Mouse (Mus musculus): ENCODE data around the gene Nktr.

DNA sequence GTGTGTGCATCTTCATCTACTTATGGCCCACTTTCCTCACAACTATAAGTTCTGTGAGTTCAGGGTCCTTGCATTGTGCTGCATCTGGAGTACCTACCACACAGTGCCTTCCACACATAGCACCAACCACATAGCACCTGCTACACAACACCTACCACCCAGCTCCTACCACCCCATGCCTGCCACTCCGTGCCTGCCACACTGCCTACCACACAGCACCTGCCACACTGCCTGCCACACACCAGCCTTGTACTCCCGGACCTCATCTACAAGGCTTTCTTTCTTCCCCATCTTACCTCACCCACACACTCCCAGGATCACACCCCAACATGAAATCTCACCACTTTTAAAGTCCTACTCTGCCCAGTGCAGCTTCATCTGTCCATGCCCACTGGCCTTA lies 67.4 kb downstream of the Nktr start:
- no peak for TF ChIP-seq POLR2AphosphoS5 (IDR thresholded peaks at IDR 0.05; ENCODE audit: borderline replicate concordance, low read depth, low read length)
- TF ChIP-seq E2F4 (IDR thresholded peaks at IDR 0.05; ENCODE audit: borderline replicate concordance, low read depth, low read length): no peak
- TF ChIP-seq JUND (IDR thresholded peaks at IDR 0.05; ENCODE audit: low read depth, low read length): no peak
- no peak for TF ChIP-seq MAZ (IDR thresholded peaks at IDR 0.05; ENCODE audit: low read depth, low read length)
- no peak for TF ChIP-seq ZC3H11A (IDR thresholded peaks at IDR 0.05; ENCODE audit: low read depth, low read length)
- TF ChIP-seq CTCF (IDR thresholded peaks at IDR 0.05 in 2 of 3, conservative IDR thresholded peaks at IDR 0.05 in 1 of 3; ENCODE audit: control insufficient read depth in 1 of 3, insufficient read depth in 1 of 3, low read depth in 2 of 3, low read length in 3 of 3, poor library complexity in 1 of 3, severe bottlenecking in 1 of 3): no peak
- TF ChIP-seq NRF1 (IDR thresholded peaks at IDR 0.05; ENCODE audit: insufficient read depth, low read depth, low read length, poor library complexity, severe bottlenecking): no peak
- no peak for TF ChIP-seq USF1 (IDR thresholded peaks at IDR 0.05; ENCODE audit: low read depth, low read length)
- no peak for TF ChIP-seq GATA1 (IDR thresholded peaks at IDR 0.05; ENCODE audit: low read depth, low read length)
- no peak for TF ChIP-seq EP300 (IDR thresholded peaks at IDR 0.05; ENCODE audit: low read depth in 1 of 2, low read length in 2 of 2)
- no peak for TF ChIP-seq NELFE (IDR thresholded peaks at IDR 0.05; ENCODE audit: low read depth, low read length)
- no peak for TF ChIP-seq CHD1 (IDR thresholded peaks at IDR 0.05; ENCODE audit: low read depth, low read length)

All from MEL (cell line).